Mouse (Mus musculus) cortical plate, adult 2 months (tissue): ENCODE results near the gene Ttc7b. TPM values are rescaled to one million over a fixed set of nuclear protein-coding genes. Genes with fewer than 3 reads are reported as not detected.

Experiments
- H3K27ac ChIP-seq: fragments of 200-500 bp; 2 replicates; pipeline ENCODE4 v1.5.1; 2012; ENCODE audit warnings: low read length, control low read depth, inconsistent platforms; ENCODE audit not compliant: insufficient read depth
- H3K4me1 ChIP-seq: fragments of 200-500 bp; 2 replicates; pipeline ENCODE4 v1.6.1; 2011; ENCODE audit warnings: low read length; ENCODE audit not compliant: control insufficient read depth, insufficient read depth
- H3K4me3 ChIP-seq: fragments of 200-500 bp; 2 replicates; pipeline ENCODE4 v1.5.1; 2011; ENCODE audit warnings: mild to moderate bottlenecking, low read length, control low read depth; ENCODE audit not compliant: insufficient read depth
- CTCF ChIP-seq: fragments of 200-500 bp; IDR thresholded peaks from 2 replicates; pipeline ENCODE4 v1.5.1; 2011; ENCODE audit warnings: mild to moderate bottlenecking, control low read depth, low read length; ENCODE audit not compliant: insufficient read depth; ENCODE audit errors: extremely low read depth
- POLR2A ChIP-seq: fragments of 200-500 bp; IDR thresholded peaks from 2 replicates; pipeline ENCODE4 v1.6.1; 2011; ENCODE audit warnings: mild to moderate bottlenecking, low read length, control low read depth; ENCODE audit not compliant: insufficient read depth; ENCODE audit errors: extremely low read depth
- polyA plus RNA-seq: library from polyadenylated mRNA; depleted of rRNA; stranded (reverse); fragments of >200 nt; gene quantifications from 2 replicates; pipeline ENCODE4 v1.2.3, GENCODE M21; 2012

Gene Ttc7b
- polyA plus RNA-seq, 1 experiment: 221 TPM

DNA sequence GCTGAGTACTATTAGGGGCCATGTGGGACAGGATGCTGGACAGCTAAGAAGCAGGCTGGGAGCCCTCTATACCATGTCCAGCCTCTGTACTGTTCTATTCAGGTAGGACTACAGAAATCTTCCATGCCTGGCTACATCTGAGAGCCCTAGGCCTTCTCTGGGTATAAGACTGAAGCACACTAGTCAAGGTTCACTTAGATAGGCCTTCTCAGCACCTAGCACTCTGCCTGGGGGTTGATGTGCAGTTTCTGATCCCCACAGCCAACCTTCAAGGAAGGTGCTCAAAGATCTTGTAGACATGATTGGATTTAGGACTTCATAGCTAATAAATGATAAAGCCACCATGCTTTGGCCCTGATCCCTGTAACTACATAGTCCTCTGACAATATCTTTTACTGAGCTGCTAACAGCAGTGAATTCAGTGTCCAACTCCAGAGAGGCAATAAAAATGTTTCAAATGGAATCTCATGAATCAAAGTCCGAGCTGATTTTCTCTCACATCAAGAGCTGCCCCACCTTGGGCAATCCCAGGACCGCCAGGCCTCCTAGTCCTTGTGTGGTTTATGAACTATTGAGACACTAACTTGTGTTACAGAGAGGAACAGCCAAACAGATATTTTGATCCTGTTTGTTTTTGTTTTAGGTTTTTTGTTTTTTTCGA, 45.8 kb downstream of the Ttc7b start:
- TF ChIP-seq CTCF (no peak), POLR2A (no peak)
- Histone ChIP-seq H3K27ac (no peak overlapping the region), H3K4me3 (no peak overlapping the region), H3K4me1 (peaks cover 14% of the 10 kb centered on the region)

DNA sequence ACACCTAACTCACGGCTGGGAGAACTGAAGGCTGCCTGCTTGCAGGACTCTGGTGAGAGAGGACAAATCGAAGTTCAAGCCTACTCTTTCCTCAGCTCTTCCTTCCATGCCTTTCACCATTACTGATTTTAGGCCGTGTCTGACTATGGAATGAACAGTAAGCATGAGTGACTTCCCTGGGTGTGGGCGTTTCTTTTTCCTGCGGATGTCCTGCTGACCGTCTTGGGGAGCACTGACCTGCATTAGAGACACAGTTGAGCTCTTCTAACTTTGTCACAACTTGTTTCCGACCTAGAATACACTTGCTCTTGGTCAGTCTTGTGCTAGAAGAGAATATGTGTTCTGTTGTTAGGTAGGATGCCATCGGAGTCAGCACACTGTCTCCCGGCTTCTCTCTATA, 50.3 kb downstream of the Ttc7b start:
- Histone ChIP-seq H3K4me3 (no peak overlapping the region), H3K4me1 (peaks cover 6% of the 10 kb centered on the region), H3K27ac (peak overlapping the region; percentile 50; the same call in 1 of the 2 replicates)
- TF ChIP-seq POLR2A (no peak), CTCF (no peak)

DNA sequence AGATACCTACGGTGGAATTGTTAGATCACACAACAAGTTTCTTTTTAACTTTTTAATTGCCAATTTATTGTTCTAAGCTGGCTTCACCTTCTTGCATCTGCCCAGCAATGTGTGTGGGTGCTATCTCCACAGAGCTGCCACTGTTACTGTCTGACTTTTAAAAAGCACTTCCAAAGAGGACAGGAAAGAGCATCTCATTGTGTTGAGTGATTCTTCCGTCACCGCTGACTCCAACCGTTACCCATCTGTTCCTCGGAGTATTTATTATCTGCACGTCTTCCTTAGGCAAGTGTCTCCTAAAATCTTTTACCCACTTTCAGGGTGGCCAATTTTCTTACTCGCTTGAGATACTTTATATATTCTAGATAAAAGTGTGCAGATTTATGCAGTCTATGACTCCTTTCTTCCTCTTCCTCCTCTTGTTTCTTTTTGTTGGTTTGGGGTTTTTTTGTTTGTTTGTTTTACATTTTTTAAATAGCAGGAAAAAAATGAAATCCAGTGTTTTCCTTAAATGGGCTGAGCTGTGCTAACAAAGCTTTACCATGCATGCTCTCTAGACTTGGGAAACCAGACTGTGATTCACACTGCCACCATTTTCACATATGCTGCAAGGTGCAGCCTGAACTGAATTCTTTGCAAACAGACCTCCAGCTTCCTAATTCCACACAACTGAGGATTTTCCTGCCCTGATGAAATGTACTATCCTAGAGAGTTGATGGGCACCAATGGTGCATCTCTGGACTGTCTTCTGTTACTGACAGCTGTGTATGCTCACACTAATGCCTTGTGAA, 50.9 kb downstream of the Ttc7b start:
- H3K4me3 ChIP-seq: no peak overlapping the region
- no peak overlapping the region; the same call in 1 of the 2 replicates for H3K27ac ChIP-seq
- peaks cover 6% of the 10 kb centered on the region for H3K4me1 ChIP-seq
- TF ChIP-seq CTCF (no peak), POLR2A (no peak)

GRCm38 (mm10) chr12:100465101-100465715, 55.4 kb downstream of the Ttc7b start:
- Histone ChIP-seq H3K27ac (no peak overlapping the region), H3K4me1 (peaks cover 2% of the 10 kb centered on the region), H3K4me3 (no peak overlapping the region)
- TF ChIP-seq CTCF: no peak
- TF ChIP-seq POLR2A: no peak

- TF ChIP-seq CTCF (no peak), POLR2A (no peak)
- H3K4me1 ChIP-seq: peaks cover 4% of the 10 kb centered on the region
- H3K4me3 ChIP-seq: no peak overlapping the region
- H3K27ac ChIP-seq: no peak overlapping the region
These were observed 62.9 kb downstream of the Ttc7b start for GRCm38 (mm10) chr12:100457701-100458100.

GRCm38 (mm10) chr12:100456257-100456975, 64.2 kb downstream of the Ttc7b start:
- H3K4me3 ChIP-seq: no peak overlapping the region
- TF ChIP-seq CTCF (no peak), POLR2A (no peak)
- peaks cover 4% of the 10 kb centered on the region for H3K4me1 ChIP-seq
- H3K27ac ChIP-seq: no peak overlapping the region

- no peak overlapping the region for H3K27ac ChIP-seq
- H3K4me3 ChIP-seq: no peak overlapping the region
- peaks cover 4% of the 10 kb centered on the region for H3K4me1 ChIP-seq
- TF ChIP-seq POLR2A: no peak
- TF ChIP-seq CTCF: no peak
These were observed 65.2 kb downstream of the Ttc7b start for GRCm38 (mm10) chr12:100455453-100455852.

DNA sequence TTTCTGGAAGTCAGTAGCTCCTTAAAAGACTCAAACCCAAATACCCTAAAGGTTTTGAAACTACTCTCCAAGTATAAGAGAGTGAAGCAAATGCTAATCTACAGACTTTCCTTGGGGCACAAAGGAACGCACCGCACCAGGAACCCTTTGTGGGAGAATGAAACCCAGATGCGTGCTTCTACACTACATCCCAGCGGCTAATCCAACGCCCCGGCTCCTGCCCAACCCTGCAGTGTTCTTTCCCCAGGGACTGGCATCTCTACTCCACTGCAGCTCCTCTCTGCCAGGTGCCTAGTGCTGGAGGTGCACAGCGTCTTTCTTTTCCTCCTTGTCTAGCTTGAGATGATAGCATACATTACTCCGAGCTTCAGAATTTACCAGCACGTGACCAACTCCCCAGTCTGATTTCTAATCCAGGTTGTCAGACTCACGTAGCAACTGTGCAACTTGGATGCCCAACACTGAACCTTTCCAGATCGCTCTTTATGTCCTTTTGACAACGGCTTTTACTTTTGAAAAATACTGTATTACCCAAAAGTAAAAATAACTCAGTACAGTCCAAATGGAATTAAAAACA, 72.8 kb downstream of the Ttc7b start:
- peaks cover 12% of the 10 kb centered on the region for H3K4me1 ChIP-seq
- H3K27ac ChIP-seq: no peak overlapping the region
- TF ChIP-seq CTCF (no peak), POLR2A (no peak)
- no peak overlapping the region for H3K4me3 ChIP-seq

- no peak for TF ChIP-seq POLR2A
- no peak for TF ChIP-seq CTCF
- Histone ChIP-seq H3K27ac (no peak overlapping the region; the same call in 1 of the 2 replicates), H3K4me1 (peaks cover 12% of the 10 kb centered on the region), H3K4me3 (no peak overlapping the region)
These were observed 73.5 kb downstream of the Ttc7b start for GRCm38 (mm10) chr12:100447161-100447560.
